8 mouse cellular contexts compared by ENCODE assay signal in the genomic region with DNA sequence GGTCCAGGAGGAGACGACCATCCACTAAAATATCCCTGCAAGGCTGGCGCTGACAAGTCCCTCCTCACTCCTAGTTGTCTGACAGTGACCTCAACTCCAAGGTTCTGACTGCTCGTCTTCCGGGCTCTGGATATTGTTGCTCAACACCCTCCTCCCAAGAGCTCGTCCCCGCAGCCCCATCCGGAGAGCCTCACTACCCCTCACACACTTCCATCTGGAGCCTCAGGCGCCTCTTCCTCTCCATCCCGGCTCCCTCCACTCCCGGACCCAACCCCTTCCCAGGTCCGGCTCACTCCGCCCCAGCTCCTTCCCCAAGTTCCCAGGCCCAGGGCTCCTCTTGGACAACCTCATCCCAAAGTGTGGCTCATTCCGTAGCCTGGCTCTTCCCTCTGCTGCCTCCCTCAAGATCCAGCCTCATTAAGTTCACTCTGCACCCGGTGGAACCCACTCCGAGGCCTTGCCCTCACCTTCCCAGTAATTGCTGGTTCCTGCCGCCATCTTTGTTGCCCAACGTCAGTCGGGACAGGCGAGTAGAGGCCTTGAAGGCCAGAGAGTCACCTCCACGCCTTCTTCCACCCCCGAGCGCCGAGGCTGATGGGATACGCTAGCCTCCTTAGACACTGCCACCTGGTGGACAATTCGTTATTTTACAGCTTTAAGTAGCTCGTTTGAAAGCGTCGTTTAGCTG. TPM values are rescaled to one million over a fixed set of nuclear protein-coding genes. Genes with fewer than 3 reads are reported as not detected.
A peak's percentile ranks its signal among the peaks of the same experiment; 100 is the strongest.
DNase-seq lines count a peak whose midpoint lies in the region; ATAC-seq and TF ChIP-seq lines count a peak whose summit lies in the region.

A gene (minus strand): TSS at position 527 of the 688 bp plus-strand sequence.

- peak within 1 kb of the TSS; percentile 60 for H3K4me2 ChIP-seq in lung, postnatal 0 days (replicated peaks; ENCODE audit: low read depth, low read length)

- peak; percentile 97 for TF ChIP-seq CTCF in lung, postnatal 0 days (IDR thresholded peaks at IDR 0.05)

- H3K4me1 ChIP-seq in hindbrain, embryonic 10.5 days (replicated peaks): peaks cover 8% of the 10 kb centered on the region
- H3K4me1 ChIP-seq in lung, postnatal 0 days (ENCODE audit: insufficient read depth, low read depth, low read length): no peaks in the 10 kb centered on the region

- peak; percentile 97 for DNase-seq in MN1 (ENCODE audit: low spot score)
- peak; percentile 96 for DNase-seq in cerebellum, adult 9-10 months
- DNase-seq in hindbrain, embryonic 10.5 days (ENCODE audit: low spot score): peak; percentile 91
- DNase-seq in layer of hippocampus, adult 9-11 months: peak; percentile 94
- peak; percentile 98 for DNase-seq in lung, postnatal 0 days (ENCODE audit: low spot score)
- DNase-seq in ovary, postnatal 14 days (ENCODE audit: low spot score): peak; percentile 85
- DNase-seq in thymus, postnatal 14 days: peak; percentile 92

- peaks cover 32% of the 10 kb centered on the region for H3K36me3 ChIP-seq in hindbrain, embryonic 10.5 days
- H3K36me3 ChIP-seq in lung, postnatal 0 days (ENCODE audit: insufficient read depth, low read length): 0 out of 2 replicates have a peak, but pooled peaks cover 3% of the 10 kb centered on the region

- H3K27ac ChIP-seq in hindbrain, embryonic 10.5 days: peak within 1 kb of the TSS; percentile 92
- peak within 1 kb of the TSS; percentile 87 for H3K27ac ChIP-seq in lung, postnatal 0 days (ENCODE audit: low read length)

- no peak; the same call in 1 of the 2 replicates for TF ChIP-seq EP300 in lung, postnatal 0 days (IDR thresholded peaks at IDR 0.05)

- H3K27me3 ChIP-seq in hindbrain, embryonic 10.5 days (ENCODE audit: insufficient read depth, poor library complexity, severe bottlenecking): no peaks in the 10 kb centered on the region
- H3K27me3 ChIP-seq in lung, postnatal 0 days (replicated peaks; ENCODE audit: insufficient read depth, low read length): no peaks in the 10 kb centered on the region

- under 1% methylated on average over 28 of the region's 28 CpGs for WGBS in hindbrain, embryonic 10.5 days
- under 1% methylated on average over 28 of the region's 28 CpGs for WGBS in lung, postnatal 0 days

- peak within 1 kb of the TSS; percentile 95 for H3K9ac ChIP-seq in lung, postnatal 0 days (replicated peaks; ENCODE audit: low read depth)

- peak; percentile 100 for ATAC-seq in frontal cortex, adult (ENCODE audit: low TSS enrichment)
- ATAC-seq in lung, postnatal 0 days: peak; percentile 99

- no peaks in the 10 kb centered on the region for H3K9me3 ChIP-seq in hindbrain, embryonic 10.5 days
- H3K9me3 ChIP-seq in lung, postnatal 0 days (ENCODE audit: low read length): no peaks in the 10 kb centered on the region

- peak within 1 kb of the TSS; percentile 70 for H3K4me3 ChIP-seq in hindbrain, embryonic 10.5 days
- peak within 1 kb of the TSS; percentile 67 for H3K4me3 ChIP-seq in lung, postnatal 0 days (ENCODE audit: low read depth, low read length)

RNA-seq across cellular contexts. Expression of the gene that starts here (rescaled TPM):
- polyA plus RNA-seq in hindbrain, embryonic 10.5 days (2016; fragmentation: Nextera tagmentation; extraction: Ambion mirVana): 23.6 and 29.8 TPM in 2 replicates
- 19.5 and 21.6 TPM in 2 replicates for polyA plus RNA-seq in lung, postnatal 0 days (2015; fragmentation: Nextera tagmentation; extraction: Ambion mirVana)

Comparison
In these comparisons a context has a peak if more than half of its experiments do, and no peak if none do; other contexts are left out.
1. Peak in every context shown above with its lines: DNase-seq, ATAC-seq, H3K4me3 ChIP-seq and H3K27ac ChIP-seq.